Mouse (Mus musculus) olfactory bulb, adult 2 months (tissue): ENCODE measurements at regions not wholly inside any gene's neighbourhood (a gene's known extent, or its start where the extent isn't known, plus 50 kb on each side); places are given as distances from the start of the nearest gene placed in this dataset.

Experiments
- CTCF ChIP-seq: fragments of 200-500 bp; IDR thresholded peaks from 2 replicates; pipeline ENCODE4 v1.5.1; 2012; ENCODE audit warnings: low read depth, mild to moderate bottlenecking, low read length, moderate library complexity; ENCODE audit not compliant: insufficient read depth
- POLR2A ChIP-seq: fragments of 200-500 bp; IDR thresholded peaks from 2 replicates; pipeline ENCODE4 v1.6.1; 2012; ENCODE audit warnings: mild to moderate bottlenecking, low read depth, low read length, moderate library complexity; ENCODE audit not compliant: insufficient read depth

GRCm38 (mm10) chrX:50599780-50600179 is 171.5 kb upstream of the Olfr1324 start:
- TF ChIP-seq POLR2A (no peak), CTCF (no peak)
